Mouse (Mus musculus) thymus, adult 2 months (tissue): ENCODE results near the gene Fam166b. TPM values are rescaled to one million over a fixed set of nuclear protein-coding genes. Genes with fewer than 3 reads are reported as not detected.

Source experiments
- DNase-seq: peaks from one replicate; pipeline ENCODE4 v3.0.0; 2021
- H3K27ac ChIP-seq: fragments of 200-500 bp; 2 replicates; pipeline ENCODE4 v1.5.1; 2012; ENCODE audit warnings: low read length, control low read depth; ENCODE audit not compliant: control insufficient read depth, insufficient read depth
- H3K27me3 ChIP-seq: fragments of 200-500 bp; 2 replicates; pipeline ENCODE4 v1.6.1; 2012; ENCODE audit warnings: mild to moderate bottlenecking, low read length, moderate library complexity, mixed read lengths; ENCODE audit not compliant: control insufficient read depth, insufficient read depth
- H3K36me3 ChIP-seq: fragments of 200-500 bp; 2 replicates; pipeline ENCODE4 v1.6.1; 2012; ENCODE audit warnings: mild to moderate bottlenecking, low read length, moderate library complexity; ENCODE audit not compliant: control insufficient read depth, insufficient read depth
- H3K4me1 ChIP-seq: fragments of 200-500 bp; replicated peaks from 2 replicates; pipeline ENCODE4 v1.6.1; 2012; ENCODE audit warnings: low read length; ENCODE audit not compliant: control insufficient read depth, insufficient read depth
- H3K4me3 ChIP-seq: fragments of 200-500 bp; 2 replicates; pipeline ENCODE4 v1.5.1; 2012; ENCODE audit warnings: mild to moderate bottlenecking, low read length, control low read depth, moderate library complexity; ENCODE audit not compliant: control insufficient read depth, insufficient read depth
- CTCF ChIP-seq: fragments of 200-500 bp; IDR thresholded peaks from 2 replicates; pipeline ENCODE4 v1.5.1; 2012; ENCODE audit warnings: mild to moderate bottlenecking, control low read depth, low read length, moderate library complexity, borderline replicate concordance; ENCODE audit not compliant: control insufficient read depth, poor library complexity, insufficient read depth; ENCODE audit errors: extremely low read depth
- POLR2A ChIP-seq: fragments of 200-500 bp; IDR thresholded peaks from 2 replicates; pipeline ENCODE4 v1.6.1; 2012; ENCODE audit warnings: mild to moderate bottlenecking, low read length, control low read depth, moderate library complexity; ENCODE audit not compliant: control insufficient read depth, poor library complexity, insufficient read depth; ENCODE audit errors: extremely low read depth
- WGBS: fragments of 180-500 bp; shearing (Covaris S2); methylation state at CpG from one replicate; pipeline ENCODE4 v1.1.7; 2018; 5-methylcytosine and 5-hydroxymethylcytosine counted together
- polyA plus RNA-seq: library from polyadenylated mRNA; depleted of rRNA; stranded (reverse); fragments of >200 nt; gene quantifications from 2 replicates; pipeline ENCODE4 v1.2.3, GENCODE M21; 2012; rRNA removed

Fam166b gene
- polyA plus RNA-seq, 1 experiment = 0.22 TPM

DNA sequence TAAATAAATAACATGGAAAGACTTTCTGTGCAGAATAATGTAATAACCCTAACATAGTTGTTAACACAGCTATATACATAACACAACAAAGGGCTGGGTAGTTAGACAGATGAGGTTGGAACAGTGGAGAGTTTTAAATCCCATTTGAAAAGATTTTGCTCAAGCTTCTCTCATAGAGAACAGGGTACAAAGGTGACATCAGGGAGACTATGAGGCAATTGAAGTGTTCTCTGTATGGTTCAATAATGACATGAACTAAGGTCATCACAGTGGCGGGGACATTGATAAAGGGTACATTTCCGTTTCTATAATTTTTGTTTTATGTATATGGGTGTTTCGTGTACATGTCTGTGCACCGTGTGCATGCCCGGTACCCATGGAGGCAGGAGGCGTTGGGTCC is 49.3 kb downstream of the Fam166b start:
- H3K27me3 ChIP-seq = no peaks in the 10 kb centered on the region; the same call in 1 of the 2 replicates
- H3K4me1 ChIP-seq = peaks cover 5% of the 10 kb centered on the region; the same call in 1 of the 2 replicates
- no peak for TF ChIP-seq CTCF
- no peak for TF ChIP-seq POLR2A
- H3K27ac ChIP-seq = no peak overlapping the region
- 94% methylated on average over 6 of the region's 6 CpGs for WGBS
- no peak overlapping the region for H3K4me3 ChIP-seq
- DNase-seq = no peak
- no peaks in the 10 kb centered on the region for H3K36me3 ChIP-seq

Other genes starting within 250 kb of the Fam166b start
- 0.10 and 0.36 TPM in 2 replicates for gene Atp8b5, start 162.0 kb downstream of the Fam166b start, polyA plus RNA-seq
- 4.2 and 4.3 TPM in 2 replicates for gene Rusc2, start 47.2 kb downstream of the Fam166b start, polyA plus RNA-seq
- gene Tesk1, start 12.8 kb upstream of the Fam166b start, polyA plus RNA-seq = 66.6 and 67.5 TPM in 2 replicates
- gene Cd72, start 25.5 kb upstream of the Fam166b start, polyA plus RNA-seq = 9.8 and 10.8 TPM in 2 replicates
- 187 and 239 TPM in 2 replicates for gene Sit1, start 54.6 kb upstream of the Fam166b start, polyA plus RNA-seq
- gene Ccdc107, start 63.8 kb upstream of the Fam166b start, polyA plus RNA-seq = 330 and 367 TPM in 2 replicates
- gene Arhgef39, start 70.6 kb upstream of the Fam166b start, polyA plus RNA-seq = 105 and 108 TPM in 2 replicates
- 2.5 and 2.9 TPM in 2 replicates for gene Car9, start 77.8 kb upstream of the Fam166b start, polyA plus RNA-seq
- gene Tpm2, start 94.6 kb upstream of the Fam166b start, polyA plus RNA-seq = 10.7 and 12.1 TPM in 2 replicates
- gene Creb3, start 133.2 kb upstream of the Fam166b start, polyA plus RNA-seq = 64.6 and 80.2 TPM in 2 replicates
- gene Tln1, start 133.6 kb upstream of the Fam166b start, polyA plus RNA-seq = 225 and 254 TPM in 2 replicates
- gene Rgp1, start 149.6 kb upstream of the Fam166b start, polyA plus RNA-seq = 99.6 and 114 TPM in 2 replicates
- 85.4 and 87.0 TPM in 2 replicates for gene Gba2, start 149.7 kb upstream of the Fam166b start, polyA plus RNA-seq
- not detected in 2 replicates for gene Msmp, start 155.4 kb upstream of the Fam166b start, polyA plus RNA-seq
- gene Npr2, start 202.8 kb upstream of the Fam166b start, polyA plus RNA-seq = 5.2 and 6.3 TPM in 2 replicates
- 1.00 and 1.0 TPM in 2 replicates for gene Spag8, start 224.5 kb upstream of the Fam166b start, polyA plus RNA-seq
- gene Hint2, start 227.3 kb upstream of the Fam166b start, polyA plus RNA-seq = 28.8 and 41.5 TPM in 2 replicates
- gene Tmem8b, start 239.8 kb upstream of the Fam166b start, polyA plus RNA-seq = 9.0 and 10.0 TPM in 2 replicates
- gene Fam221b, start 240.0 kb upstream of the Fam166b start, polyA plus RNA-seq = 0.03 TPM in 1 of 2 replicates, not detected in the other